Mouse (Mus musculus): ENCODE results near the gene Rnf149.

DNA sequence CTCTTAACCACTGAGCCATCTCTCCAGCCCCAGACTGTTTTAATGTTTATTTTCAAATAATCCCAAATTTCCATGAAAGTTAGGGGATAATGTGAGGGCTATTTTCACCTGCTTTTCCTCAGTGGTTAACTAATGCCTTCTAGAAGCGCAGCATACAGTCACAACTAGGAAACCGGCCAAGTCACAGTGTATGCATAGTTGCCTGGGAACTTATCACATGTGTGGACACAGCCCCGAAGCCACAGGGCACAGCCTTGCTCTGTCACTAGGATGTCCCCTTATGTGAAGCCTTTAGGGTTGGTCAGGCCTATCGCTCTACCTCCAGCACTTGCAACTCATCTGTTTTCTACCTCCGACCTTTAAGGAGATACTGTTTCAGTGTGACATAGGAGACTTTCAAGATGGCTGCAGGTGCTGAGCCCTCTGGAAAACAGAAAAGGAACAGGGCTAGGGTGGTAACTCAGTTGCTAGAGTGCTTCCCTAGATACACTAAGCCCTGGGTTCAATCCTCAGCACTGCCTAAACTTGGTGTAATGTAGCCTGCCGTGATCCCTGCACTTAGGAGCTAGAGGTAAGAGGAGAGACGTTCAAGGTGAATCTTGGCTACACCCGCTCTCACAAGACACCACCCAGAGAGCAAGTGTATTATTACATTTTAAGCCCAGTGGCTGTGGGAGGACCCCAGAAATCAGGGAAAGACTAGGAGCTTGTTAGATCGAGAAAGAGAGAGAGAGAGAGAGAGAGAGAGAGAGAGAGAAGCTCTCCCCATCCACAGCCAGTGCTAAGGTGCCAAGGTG is 50.6 kb downstream of the Rnf149 start:
- no peak for TF ChIP-seq POLR2A (IDR thresholded peaks at IDR 0.05; ENCODE audit: low read depth, low read length)
- TF ChIP-seq CTCF (IDR thresholded peaks at IDR 0.05; ENCODE audit: extremely low read depth, insufficient read depth, insufficient read length, insufficient replicate concordance): no peak

All from spleen, adult 2 months (tissue).